Mouse (Mus musculus) B cell, adult 62 days (primary cell): ENCODE measurements around the gene Sntb2. TPM values are rescaled to one million over a fixed set of nuclear protein-coding genes. Genes with fewer than 3 reads are reported as not detected.

Experiments used
- total RNA-seq: library from RNA; stranded (reverse); gene quantifications from 4 replicates; pipeline ENCODE4 v1.2.4, GENCODE M21; 2023

The Sntb2 gene
- 3.5 to 5.1 TPM (median 4.5 TPM) in 4 replicates for total RNA-seq

DNA sequence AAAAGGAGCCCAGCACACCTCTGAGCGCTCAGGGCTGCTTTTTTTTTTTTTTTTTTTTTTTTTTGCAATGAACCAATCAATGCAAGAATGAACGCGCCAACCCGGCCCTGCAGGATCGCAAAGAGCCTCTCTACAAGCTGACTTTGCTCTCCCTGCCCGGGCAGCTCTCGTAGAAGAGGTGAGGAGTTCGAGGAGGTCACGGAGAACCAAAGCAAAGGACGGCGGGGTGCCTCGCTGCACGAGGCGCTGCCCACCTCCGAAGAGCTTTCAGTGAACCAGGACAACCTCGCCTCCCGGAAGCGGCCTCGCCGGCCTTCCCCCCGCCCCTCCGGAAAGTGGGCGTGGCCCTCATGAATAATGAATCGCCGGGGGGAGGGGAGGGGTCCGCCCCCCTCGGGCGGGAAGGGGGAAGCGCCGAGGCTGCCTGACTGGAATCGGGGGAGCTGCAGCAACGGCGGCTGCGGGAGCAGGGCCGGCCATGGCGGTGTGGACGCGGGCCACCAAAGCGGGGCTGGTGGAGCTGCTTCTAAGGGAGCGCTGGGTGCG, at the start of gene Sntb2:
TSS of gene Sntb2 (plus strand) at position 427 of the 546 bp plus-strand sequence.

DNA sequence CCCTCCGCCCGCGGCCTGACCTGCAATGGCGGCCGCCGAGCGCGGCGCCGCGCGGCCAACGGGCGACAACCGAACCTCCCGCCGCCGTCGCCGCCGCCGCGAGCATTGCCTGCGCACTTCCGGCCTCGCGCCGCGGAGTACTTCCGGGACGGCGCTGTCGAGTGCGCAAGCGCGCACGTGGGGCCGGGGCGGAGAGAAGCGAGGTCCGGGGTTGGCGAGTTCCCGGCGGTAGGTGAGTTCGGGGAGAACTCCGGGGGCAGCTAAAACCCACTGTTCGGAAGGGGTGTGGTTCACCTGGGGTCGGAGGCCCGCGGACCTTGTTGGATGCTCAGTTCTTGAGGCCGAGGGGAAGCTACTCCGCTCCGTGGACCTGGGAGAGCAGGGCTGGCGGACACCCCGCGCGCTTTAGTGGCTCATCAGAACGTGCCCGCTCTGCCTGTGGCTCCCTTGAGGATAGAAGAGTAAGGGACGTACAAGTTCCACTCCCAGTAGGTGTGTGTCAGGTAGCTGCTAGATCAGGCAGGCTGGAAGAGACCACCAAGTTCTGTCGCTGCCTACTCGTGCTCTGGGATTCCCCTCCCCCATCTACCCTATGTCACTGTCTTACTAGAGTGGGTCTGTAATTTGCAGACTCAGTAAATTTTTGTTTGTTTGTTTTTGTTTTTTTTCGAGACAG, 41.9 kb upstream of the Sntb2 start, which contains the start of gene Utp4:
TSS of gene Utp4 (plus strand) at position 156 of the 676 bp plus-strand sequence.

DNA sequence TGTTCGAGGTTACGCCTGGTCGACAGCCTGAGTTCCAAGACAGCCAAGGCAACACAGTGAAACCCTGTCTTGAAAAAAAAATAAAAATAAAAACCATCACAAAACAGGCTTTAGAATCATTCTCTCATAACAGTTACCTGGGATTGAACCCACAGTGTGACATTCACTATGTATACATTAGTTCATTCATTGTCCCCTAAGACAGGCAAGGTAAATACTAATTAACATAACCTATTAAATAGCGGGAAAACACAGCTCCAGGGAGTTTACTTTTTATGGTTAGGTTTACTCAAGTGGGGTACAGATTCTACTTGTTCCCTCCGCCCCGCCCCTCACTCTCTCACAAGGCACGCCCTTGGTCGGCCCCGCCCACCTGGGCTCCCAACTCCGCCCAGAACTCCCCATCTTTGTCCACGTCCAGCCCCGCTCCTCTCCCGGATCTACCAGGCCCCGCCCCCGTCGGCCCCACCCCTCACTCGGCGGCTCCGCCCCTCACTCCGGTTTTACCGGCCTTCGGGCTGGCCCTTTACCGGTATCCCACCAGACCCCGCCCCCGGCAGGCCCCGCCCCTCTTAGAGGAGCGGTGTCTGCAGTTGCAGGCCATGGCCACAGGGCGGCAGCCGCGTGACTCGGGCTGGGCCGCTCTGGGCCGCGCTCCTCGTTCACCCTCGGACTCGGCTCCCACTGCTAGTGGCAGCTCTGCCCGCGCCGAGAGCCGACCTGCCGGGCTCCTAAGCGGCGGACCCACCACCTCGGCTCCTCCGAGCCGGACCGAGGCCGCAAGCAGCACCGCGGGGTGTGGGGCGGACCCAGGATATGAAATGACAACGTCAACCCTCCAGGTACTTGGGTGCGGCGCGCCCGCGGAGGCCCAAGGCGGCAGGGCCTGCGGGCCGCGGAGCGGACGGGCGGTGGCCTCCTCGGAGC, 95.4 kb downstream of the Sntb2 start, which contains the start of gene Vps4a:
TSS of gene Vps4a (plus strand) at position 573 of the 927 bp plus-strand sequence.

GRCm38 (mm10) chr8:107048061-107048941, 112.8 kb downstream of the Sntb2 start, which contains the start of gene Pdf:
TSS of gene Pdf (minus strand) at chr8:107048614.

DNA sequence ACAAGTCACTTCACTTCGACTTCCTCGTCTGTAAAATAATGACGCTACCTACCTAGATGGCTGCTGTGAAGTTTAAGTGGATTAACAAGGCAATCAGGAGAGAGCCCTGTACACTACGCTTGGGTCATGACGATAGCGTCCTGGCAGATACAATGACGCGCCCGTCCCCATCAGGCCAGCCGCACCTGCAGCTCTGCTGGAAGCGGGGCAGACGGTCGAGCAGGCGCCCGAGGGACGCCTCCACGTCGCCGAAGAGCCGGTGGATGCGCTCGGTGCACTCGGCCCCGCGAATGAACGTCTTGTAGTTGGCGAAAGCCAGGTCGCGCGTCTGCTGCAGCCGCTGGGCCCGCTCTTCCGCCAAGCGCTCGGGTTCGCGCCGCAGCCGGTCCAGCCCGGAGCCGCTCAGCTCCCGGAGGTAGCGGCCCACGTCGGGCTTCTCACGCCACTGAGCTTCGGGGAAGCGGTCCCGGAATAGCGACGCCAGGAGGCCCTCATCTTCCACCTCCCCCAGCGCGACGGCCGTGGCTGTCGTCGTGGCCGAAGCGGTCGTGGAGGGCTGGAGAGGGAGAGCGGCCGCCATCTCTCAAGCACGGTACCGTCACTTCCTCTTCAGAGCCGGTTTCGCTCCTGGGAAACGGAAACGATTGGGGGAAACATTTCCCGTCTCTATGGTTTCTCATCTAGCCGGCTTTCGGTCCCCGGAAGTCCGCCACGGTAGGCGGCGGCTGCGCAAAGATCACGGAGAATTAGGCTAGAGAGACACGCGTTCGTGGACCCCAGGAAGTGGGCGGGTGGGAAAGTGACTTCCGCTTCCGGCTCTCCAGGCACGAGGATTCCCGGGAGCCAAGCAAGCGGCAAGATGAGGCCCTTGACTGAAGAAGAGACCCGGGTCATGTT, 120.8 kb downstream of the Sntb2 start, which contains the start of the genes Cog8 and Nip7:
TSS of gene Cog8 (minus strand) at position 614 of the 897 bp plus-strand sequence.
TSS of gene Nip7 (plus strand) at position 802 of the 897 bp plus-strand sequence.

DNA sequence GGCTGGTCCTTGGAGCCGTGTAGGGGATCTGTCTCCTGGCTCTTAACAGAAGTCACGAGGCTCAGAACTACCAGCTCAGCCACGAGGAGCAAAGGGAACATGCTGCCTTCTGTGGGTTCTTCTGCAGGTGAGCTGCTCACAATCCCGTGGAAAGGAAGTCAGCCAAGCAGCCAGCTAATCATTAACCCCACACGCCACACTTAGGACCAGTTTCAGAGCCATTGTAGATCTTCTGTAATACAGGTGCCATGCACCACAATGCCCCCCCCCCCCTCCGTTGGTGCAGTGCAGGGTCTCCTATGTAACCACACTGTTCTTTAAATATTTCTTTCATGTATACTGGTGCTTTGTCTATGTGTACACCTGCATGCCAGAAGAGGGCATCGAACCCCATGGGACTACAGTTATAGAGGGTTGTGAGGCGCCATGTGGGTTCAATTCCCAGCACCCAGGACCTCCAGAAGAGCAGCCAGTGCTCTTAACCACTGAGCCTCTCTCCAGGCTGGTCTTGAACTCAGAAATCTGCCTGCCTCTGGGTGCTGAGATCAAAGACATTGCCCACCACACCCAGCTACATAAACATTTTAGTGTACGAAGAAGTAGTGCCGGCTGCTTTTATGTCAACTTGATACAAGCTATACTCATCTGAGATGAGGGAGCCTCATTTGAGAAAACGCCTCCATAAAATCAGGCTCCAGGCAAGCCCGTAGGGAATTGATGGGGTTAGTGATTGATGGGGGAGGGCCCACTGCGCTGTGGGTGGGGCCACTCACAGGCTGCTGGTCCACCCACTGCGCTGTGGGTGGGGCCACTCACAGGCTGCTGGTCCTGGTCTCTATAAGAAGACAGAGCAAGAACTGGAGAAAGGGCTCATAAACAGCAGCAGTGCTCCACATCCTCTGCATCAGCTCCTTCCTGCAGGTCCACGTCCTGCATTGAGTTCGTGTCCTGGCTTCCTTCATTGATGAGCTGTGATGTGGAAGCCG, 130.3 kb downstream of the Sntb2 start, which contains the start of gene Tmed6:
TSS of gene Tmed6 (minus strand) at position 134 of the 986 bp plus-strand sequence.

Other genes with a start within 250 kb of the Sntb2 start
- gene Has3, start 65.5 kb upstream of the Sntb2 start, total RNA-seq: 0.63 to 1.4 TPM (median 0.93 TPM) in 4 replicates
- gene Utp4, start 42.1 kb upstream of the Sntb2 start, total RNA-seq: 41.9 to 46.9 TPM (median 44.7 TPM) in 4 replicates
- gene Vps4a, start 95.5 kb downstream of the Sntb2 start, total RNA-seq: 35.9 to 49.3 TPM (median 42.6 TPM) in 4 replicates
- 9.6 to 12.3 TPM (median 10.7 TPM) in 4 replicates for gene Pdf, start 112.9 kb downstream of the Sntb2 start, total RNA-seq
- 37.2 to 48.0 TPM (median 41.8 TPM) in 4 replicates for gene Cog8, start 120.9 kb downstream of the Sntb2 start, total RNA-seq
- gene Nip7, start 121.1 kb downstream of the Sntb2 start, total RNA-seq: 51.0 to 61.0 TPM (median 58.2 TPM) in 4 replicates
- gene Tmed6, start 129.9 kb downstream of the Sntb2 start, total RNA-seq: 1.2 to 1.9 TPM (median 1.5 TPM) in 4 replicates
- gene Terf2, start 160.8 kb downstream of the Sntb2 start, total RNA-seq: 51.4 to 67.6 TPM (median 63.5 TPM) in 4 replicates
- 27.2 to 32.4 TPM (median 27.6 TPM) in 4 replicates for gene Cyb5b, start 214.9 kb downstream of the Sntb2 start, total RNA-seq